Mouse (Mus musculus): Measurements from ENCODE around the gene Tgtp1.
"Not testable (repeated sequence)": the region's sequence is repeated elsewhere in the genome, so short reads cannot be mapped to it uniquely, and the experiment has no call there.

Gene Tgtp1

GRCm38 (mm10) chr11:48994018-48994417 is at the start of gene Tgtp1:
Tgtp1 (minus strand) TSS chr11:48994172.
- DNase-seq: not testable (repeated sequence)

- DNase-seq: not testable (repeated sequence)
Observed at GRCm38 (mm10) chr11:49012074-49012473, 18.1 kb upstream of the Tgtp1 start.

- DNase-seq: not testable (repeated sequence)
Observed at GRCm38 (mm10) chr11:49006785-49007184, 12.8 kb upstream of the Tgtp1 start.

DNA sequence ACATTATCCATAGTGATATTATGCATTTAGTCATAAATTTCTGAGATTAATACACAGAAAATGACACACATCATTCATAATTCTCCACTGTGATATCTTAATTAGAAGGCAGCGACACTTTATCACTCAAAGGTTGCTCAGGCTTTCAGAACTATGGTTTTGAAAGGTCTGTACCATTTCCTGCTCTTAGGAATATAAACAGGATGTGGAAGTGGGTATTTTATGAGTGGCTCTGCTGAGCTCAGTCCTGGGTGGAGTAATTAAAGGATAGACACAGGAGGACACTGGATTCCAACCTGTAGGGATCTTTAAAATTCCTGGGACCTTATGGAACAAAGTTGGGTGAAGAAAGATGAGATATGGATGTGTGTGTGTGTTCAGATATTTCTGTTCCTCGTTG is 12.3 kb upstream of the Tgtp1 start:
- DNase-seq: not testable (repeated sequence)

GRCm38 (mm10) chr11:49000411-49000810 is 6.4 kb upstream of the Tgtp1 start:
- DNase-seq: not testable (repeated sequence)

DNA sequence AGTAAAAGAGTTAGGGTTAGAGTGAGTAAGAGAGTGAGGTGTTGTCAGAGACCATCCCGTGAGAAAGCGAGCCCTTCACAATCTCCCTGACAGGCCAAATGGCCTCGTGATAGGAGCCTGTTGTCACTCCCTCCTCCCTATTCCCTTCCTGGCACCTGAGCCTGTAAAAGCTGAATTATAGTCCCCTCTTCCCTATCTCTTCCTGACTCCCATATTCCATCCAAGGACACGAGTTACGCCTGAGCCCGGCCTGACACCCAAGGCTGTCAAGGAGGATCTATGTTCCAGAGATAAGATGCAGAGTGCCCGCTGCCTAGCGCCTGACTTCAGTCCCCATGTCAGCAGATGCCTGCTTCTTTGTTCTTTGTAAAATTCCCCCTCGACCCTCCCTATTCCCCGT is 676 bp downstream of the Tgtp1 start:
- not testable (repeated sequence) for DNase-seq

- not testable (repeated sequence) for DNase-seq
Observed at GRCm38 (mm10) chr11:48991740-48992520, 2.0 kb downstream of the Tgtp1 start, which contains the start of gene Gm12185. Gm12185 (minus strand) TSS chr11:48992226.

- not testable (repeated sequence) for DNase-seq
Observed at GRCm38 (mm10) chr11:48989981-48990380, 4.0 kb downstream of the Tgtp1 start.

- not testable (repeated sequence) for DNase-seq
Observed at GRCm38 (mm10) chr11:48988219-48988618, 5.8 kb downstream of the Tgtp1 start.

DNA sequence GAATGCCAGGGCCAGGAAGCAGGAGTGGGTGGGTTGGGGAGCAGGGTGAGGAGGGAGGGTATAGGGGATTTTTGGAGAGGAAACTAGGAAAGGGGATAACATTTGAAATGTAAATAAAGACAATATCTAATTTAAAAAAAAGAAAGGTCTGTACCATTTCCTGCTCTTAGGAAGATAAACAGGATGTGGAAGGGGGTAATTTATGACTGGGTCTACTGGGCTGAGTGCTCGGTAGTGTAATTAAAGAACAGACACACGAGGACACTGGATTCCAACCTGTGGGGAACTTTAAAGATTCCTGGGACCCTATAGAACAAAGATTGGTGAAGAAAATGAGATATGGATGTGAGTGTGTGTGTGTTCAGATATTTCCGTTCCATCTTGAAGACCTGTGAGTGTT is 11.1 kb downstream of the Tgtp1 start:
- not testable (repeated sequence) for DNase-seq

DNA sequence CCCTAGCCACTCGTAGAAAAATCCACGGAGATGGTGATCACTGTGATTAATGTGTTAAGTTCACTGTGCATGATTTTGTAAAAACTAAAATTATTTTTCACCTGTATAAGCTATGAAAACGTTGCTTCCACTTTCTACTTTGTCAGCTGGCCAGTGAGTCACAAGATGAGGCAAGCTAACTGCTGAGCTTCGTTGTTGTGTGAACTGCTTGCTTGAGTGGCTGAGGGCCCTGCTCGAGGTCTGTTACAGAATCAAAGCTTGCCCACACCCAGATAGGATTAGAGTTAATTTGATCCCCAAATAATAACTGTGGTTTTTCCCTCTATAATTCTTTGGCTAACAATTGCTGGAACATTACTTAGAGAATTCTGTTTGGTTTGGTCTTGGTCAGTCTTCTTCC is 13.9 kb downstream of the Tgtp1 start:
- not testable (repeated sequence) for DNase-seq

DNA sequence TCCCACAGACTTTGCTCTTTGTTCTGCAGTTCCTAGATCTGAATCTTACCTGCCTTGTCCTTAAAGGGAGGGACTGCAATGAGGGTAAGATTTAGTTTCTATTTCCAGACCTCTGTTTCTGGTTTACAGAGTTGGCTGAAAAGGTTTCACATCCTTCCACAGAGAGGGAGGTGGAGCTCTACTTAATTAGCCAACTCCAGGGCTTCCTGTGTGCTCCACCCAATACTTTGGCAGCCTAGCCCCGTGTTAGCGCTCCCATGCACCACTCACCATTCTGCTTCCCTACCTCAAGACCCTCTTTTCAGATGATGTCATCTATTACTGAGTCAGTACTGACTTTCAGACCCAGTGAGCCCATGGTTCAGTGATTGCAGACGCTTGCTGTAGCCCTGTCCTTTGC is 14.7 kb downstream of the Tgtp1 start, which contains the start of gene 9930111J21Rik1:
9930111J21Rik1 (minus strand) TSS at position 148 of the 400 bp plus-strand sequence.
- DNase-seq: not testable (repeated sequence)

DNA sequence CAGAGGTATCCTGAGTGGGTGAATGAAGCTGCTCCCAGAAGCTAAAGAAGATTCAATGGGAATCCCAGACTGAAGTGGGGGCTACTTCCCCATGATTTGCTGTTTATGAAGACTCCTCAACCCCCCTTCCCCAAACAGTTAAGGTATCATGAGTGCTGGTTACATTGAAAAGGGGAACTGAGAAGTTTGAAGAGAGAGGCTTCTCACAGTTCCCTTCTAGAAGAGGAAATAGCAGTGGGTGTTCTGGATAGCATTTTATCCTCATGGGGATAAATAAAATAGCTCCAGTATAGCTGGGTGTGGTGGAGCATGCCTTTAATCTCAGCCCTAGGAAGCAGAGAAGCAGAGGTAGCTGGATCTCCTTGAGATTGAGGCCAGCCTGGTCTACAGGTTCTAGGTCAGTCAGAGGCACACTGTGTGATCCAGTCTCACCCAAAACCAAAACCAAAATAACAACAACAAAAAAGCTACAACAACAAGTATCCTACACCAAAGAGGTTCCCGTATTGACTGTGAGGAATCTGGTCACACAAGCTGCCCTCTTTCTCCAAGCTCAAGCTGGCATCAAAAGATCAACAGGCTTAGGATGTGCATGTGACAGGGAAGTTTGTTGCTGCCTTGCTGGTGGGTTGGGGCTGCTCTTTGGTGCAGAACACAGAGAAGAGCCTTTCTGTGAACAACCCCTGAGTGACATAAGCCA is 15.6 kb downstream of the Tgtp1 start, which contains the start of gene Olfr56:
Olfr56 (plus strand) TSS at position 650 of the 700 bp plus-strand sequence.
- DNase-seq: not testable (repeated sequence)

GRCm38 (mm10) chr11:48974686-48975085 is 19.3 kb downstream of the Tgtp1 start:
- not testable (repeated sequence) for DNase-seq

DNA sequence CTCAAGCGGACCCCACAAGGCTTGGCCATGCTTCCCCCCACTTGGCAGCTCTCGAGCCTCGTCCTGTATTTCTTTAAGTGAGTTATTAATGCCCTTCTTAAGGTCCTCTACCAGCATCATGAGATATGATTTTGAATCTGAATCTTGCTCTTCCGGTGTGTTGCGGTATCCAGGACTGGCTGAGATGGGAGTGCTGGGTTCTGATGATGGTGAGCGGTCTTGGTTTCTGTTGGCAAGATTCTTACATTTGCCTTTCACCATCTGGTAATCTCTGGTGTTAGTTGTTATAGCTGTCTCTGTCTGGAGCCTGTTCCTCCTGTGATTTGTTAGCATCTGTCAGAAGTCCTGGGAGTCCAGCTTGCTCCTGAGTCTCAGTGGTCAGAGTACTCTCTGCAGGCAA is 47.9 kb downstream of the Tgtp1 start, which contains the start of gene Psme2b:
Psme2b (minus strand) TSS at position 101 of the 400 bp plus-strand sequence.
- not testable (repeated sequence) for DNase-seq

- not testable (repeated sequence) for DNase-seq
Observed at GRCm38 (mm10) chr11:48939286-48939685, 54.7 kb downstream of the Tgtp1 start.
